Mouse (Mus musculus): ENCODE data around the gene Entpd8. TPM values are rescaled to one million over a fixed set of nuclear protein-coding genes. Genes with fewer than 3 reads are reported as not detected.

The Entpd8 gene
- polyA plus RNA-seq, 1 experiment from 2014 or later: not detected

- H3K27ac ChIP-seq (ENCODE audit: low read depth, low read length): no peak overlapping the region
- no peak overlapping the region for H3K9ac ChIP-seq (ENCODE audit: low read length)
- no peak for ATAC-seq (ENCODE audit: low FRiP score)
- no peaks in the 10 kb centered on the region for H3K27me3 ChIP-seq (ENCODE audit: control insufficient read depth, insufficient read depth, low read length)
- WGBS: 91% methylated on average over 5 of the region's 5 CpGs
- H3K4me3 ChIP-seq (ENCODE audit: low read depth, low read length): no peak overlapping the region
- DNase-seq (ENCODE audit: low spot score, missing footprints): no peak
- H3K4me1 ChIP-seq (ENCODE audit: control insufficient read depth, insufficient read depth, low read length): no peaks in the 10 kb centered on the region
- H3K4me2 ChIP-seq: no peak overlapping the region
- no peaks in the 10 kb centered on the region for H3K9me3 ChIP-seq (ENCODE audit: control insufficient read depth, low read length)
- H3K36me3 ChIP-seq (ENCODE audit: control insufficient read depth, insufficient read depth, low read length): no peaks in the 10 kb centered on the region
These were observed 5.5 kb downstream of the Entpd8 start for GRCm38 (mm10) chr2:25085571-25085970.

DNA sequence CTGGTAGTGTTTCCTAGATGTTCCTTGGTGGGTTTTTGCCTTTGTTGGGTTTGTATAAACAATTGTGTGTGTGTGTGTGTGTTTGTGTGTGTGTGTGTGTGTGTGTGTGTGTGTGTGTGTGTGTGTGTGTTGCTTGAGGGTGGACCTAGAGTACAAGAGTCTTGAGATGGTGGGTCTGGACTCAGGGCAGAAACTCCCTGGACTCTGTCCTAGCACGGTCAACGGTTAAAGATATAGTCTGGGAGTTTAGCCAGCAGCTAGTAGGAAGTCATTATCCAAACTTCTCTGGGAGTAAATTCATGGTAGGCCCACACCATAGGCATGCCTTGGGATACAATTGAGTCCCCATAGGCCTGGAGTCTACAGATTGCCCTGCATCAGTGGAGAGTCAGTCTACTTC is 7.7 kb downstream of the Entpd8 start:
- H3K4me2 ChIP-seq: no peak overlapping the region
- no peak overlapping the region for H3K27ac ChIP-seq (ENCODE audit: low read depth, low read length)
- ATAC-seq (ENCODE audit: low FRiP score): no peak
- no peaks in the 10 kb centered on the region for H3K27me3 ChIP-seq (ENCODE audit: control insufficient read depth, insufficient read depth, low read length)
- no peak overlapping the region for H3K9ac ChIP-seq (ENCODE audit: low read length)
- no peaks in the 10 kb centered on the region for H3K36me3 ChIP-seq (ENCODE audit: control insufficient read depth, insufficient read depth, low read length)
- no peaks in the 10 kb centered on the region for H3K9me3 ChIP-seq (ENCODE audit: control insufficient read depth, low read length)
- H3K4me3 ChIP-seq (ENCODE audit: low read depth, low read length): no peak overlapping the region
- no peaks in the 10 kb centered on the region for H3K4me1 ChIP-seq (ENCODE audit: control insufficient read depth, insufficient read depth, low read length)
- 98% methylated on average over 2 of the region's 2 CpGs for WGBS
- no peak for DNase-seq (ENCODE audit: low spot score, missing footprints)

- no peaks in the 10 kb centered on the region for H3K4me1 ChIP-seq (ENCODE audit: control insufficient read depth, insufficient read depth, low read length)
- no peaks in the 10 kb centered on the region for H3K36me3 ChIP-seq (ENCODE audit: control insufficient read depth, insufficient read depth, low read length)
- H3K27ac ChIP-seq (ENCODE audit: low read depth, low read length): no peak overlapping the region
- no peak overlapping the region for H3K4me2 ChIP-seq
- H3K4me3 ChIP-seq (ENCODE audit: low read depth, low read length): no peak overlapping the region
- DNase-seq (ENCODE audit: low spot score, missing footprints) (no peak), ATAC-seq (ENCODE audit: low FRiP score) (no peak)
- H3K9ac ChIP-seq (ENCODE audit: low read length): no peak overlapping the region
- WGBS: 87% methylated on average over 3 of the region's 3 CpGs
- no peaks in the 10 kb centered on the region for H3K27me3 ChIP-seq (ENCODE audit: control insufficient read depth, insufficient read depth, low read length)
- no peaks in the 10 kb centered on the region for H3K9me3 ChIP-seq (ENCODE audit: control insufficient read depth, low read length)
These were observed 8.5 kb downstream of the Entpd8 start for GRCm38 (mm10) chr2:25088636-25089035.

GRCm38 (mm10) chr2:25094785-25095108 is 14.6 kb downstream of the Entpd8 start:
- Histone ChIP-seq H3K9ac (ENCODE audit: low read length) (no peak overlapping the region), H3K9me3 (ENCODE audit: control insufficient read depth, low read length) (no peaks in the 10 kb centered on the region), H3K36me3 (ENCODE audit: control insufficient read depth, insufficient read depth, low read length) (no peaks in the 10 kb centered on the region), H3K4me1 (ENCODE audit: control insufficient read depth, insufficient read depth, low read length) (peaks cover 6% of the 10 kb centered on the region), H3K27me3 (ENCODE audit: control insufficient read depth, insufficient read depth, low read length) (peaks cover 3% of the 10 kb centered on the region), H3K4me2 (peak overlapping the region; percentile 19), H3K27ac (ENCODE audit: low read depth, low read length) (no peak overlapping the region), H3K4me3 (ENCODE audit: low read depth, low read length) (no peak overlapping the region)
- WGBS: 41% methylated on average over 17 of the region's 17 CpGs
- no peak for DNase-seq (ENCODE audit: low spot score, missing footprints)
- no peak for ATAC-seq (ENCODE audit: low FRiP score)

DNA sequence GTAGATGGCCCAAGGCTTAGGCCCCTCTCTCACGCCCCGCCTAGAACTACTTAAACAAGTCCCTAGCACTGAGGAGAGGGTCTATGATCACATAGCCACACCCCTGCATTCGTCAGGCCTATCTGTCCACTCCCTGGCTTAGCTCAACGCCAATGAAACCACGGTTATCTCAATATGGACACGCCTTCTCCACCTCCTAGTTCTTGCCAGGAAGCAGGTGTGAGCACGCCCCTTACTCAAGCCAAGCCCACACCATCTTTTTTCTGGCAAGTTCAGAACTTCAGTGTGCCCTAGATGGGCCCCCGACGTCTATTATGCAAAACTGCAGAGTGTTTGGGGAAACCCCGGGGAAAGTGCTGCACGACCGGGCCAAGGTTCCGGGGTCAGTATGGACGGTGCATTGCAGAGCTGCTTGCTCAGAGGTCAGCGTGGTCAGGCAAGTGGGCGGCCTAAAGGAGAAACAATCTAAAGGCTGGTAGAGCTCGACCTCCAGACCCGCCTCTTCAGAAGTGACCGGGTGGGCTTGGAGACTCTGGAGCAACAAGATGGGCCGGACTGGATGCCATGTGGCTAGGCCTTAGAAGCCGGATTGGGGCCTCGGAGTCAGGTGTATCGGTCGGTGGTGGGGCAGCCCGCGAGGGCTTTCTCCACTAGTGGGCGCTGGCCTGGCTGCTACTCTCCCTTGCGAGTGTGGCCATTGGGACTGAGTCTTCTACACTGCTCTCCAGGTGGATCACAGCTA is 15.2 kb downstream of the Entpd8 start, which contains the start of gene Noxa1:
Gene Noxa1 (minus strand): TSS at position 41 of the 742 bp plus-strand sequence.
- no peak for DNase-seq (ENCODE audit: low spot score, missing footprints)
- ATAC-seq (ENCODE audit: low FRiP score): no peak
- 48% methylated on average over 28 of the region's 28 CpGs for WGBS
- Histone ChIP-seq H3K9ac (ENCODE audit: low read length) (no peak within 1 kb of the TSS), H3K36me3 (ENCODE audit: control insufficient read depth, insufficient read depth, low read length) (no peaks in the 10 kb centered on the region), H3K4me1 (ENCODE audit: control insufficient read depth, insufficient read depth, low read length) (peaks cover 10% of the 10 kb centered on the region), H3K4me3 (ENCODE audit: low read depth, low read length) (no peak within 1 kb of the TSS), H3K27ac (ENCODE audit: low read depth, low read length) (no peak within 1 kb of the TSS), H3K4me2 (peak within 1 kb of the TSS; percentile 19), H3K9me3 (ENCODE audit: control insufficient read depth, low read length) (no peaks in the 10 kb centered on the region), H3K27me3 (ENCODE audit: control insufficient read depth, insufficient read depth, low read length) (peaks cover 3% of the 10 kb centered on the region)

GRCm38 (mm10) chr2:25098005-25098615 is 18.0 kb downstream of the Entpd8 start:
- no peaks in the 10 kb centered on the region for H3K9me3 ChIP-seq (ENCODE audit: control insufficient read depth, low read length)
- no peak overlapping the region for H3K9ac ChIP-seq (ENCODE audit: low read length)
- H3K4me2 ChIP-seq: no peak overlapping the region
- ATAC-seq (ENCODE audit: low FRiP score): no peak
- no peak overlapping the region for H3K4me3 ChIP-seq (ENCODE audit: low read depth, low read length)
- peaks cover 10% of the 10 kb centered on the region for H3K4me1 ChIP-seq (ENCODE audit: control insufficient read depth, insufficient read depth, low read length)
- H3K27me3 ChIP-seq (ENCODE audit: control insufficient read depth, insufficient read depth, low read length): peaks cover 3% of the 10 kb centered on the region
- H3K36me3 ChIP-seq (ENCODE audit: control insufficient read depth, insufficient read depth, low read length): no peaks in the 10 kb centered on the region
- 84% methylated on average over 3 of the region's 3 CpGs for WGBS
- DNase-seq (ENCODE audit: low spot score, missing footprints): peak; percentile 14
- no peak overlapping the region for H3K27ac ChIP-seq (ENCODE audit: low read depth, low read length)

DNA sequence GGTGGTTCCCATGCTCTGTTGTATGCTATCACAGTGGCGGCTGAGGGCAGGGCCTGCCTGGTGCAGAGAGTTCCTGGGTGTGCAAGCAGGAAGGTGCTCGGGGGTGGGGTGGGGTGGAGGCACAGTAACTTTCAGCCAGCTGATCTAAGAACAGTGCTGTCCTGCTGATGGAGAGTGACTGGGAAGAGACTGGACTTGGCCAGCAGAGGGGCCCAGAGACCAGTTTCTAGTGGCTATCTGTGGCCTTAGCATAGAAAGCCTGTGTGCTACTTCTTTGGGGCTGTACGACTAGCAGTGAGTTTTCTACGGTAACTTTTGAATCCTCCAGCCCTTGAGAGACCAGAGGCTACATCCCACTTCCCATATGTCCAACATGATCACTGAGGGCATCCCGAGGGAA is 18.9 kb downstream of the Entpd8 start:
- no peak overlapping the region for H3K4me2 ChIP-seq
- no peaks in the 10 kb centered on the region for H3K36me3 ChIP-seq (ENCODE audit: control insufficient read depth, insufficient read depth, low read length)
- H3K27me3 ChIP-seq (ENCODE audit: control insufficient read depth, insufficient read depth, low read length): peaks cover 3% of the 10 kb centered on the region
- no peak overlapping the region for H3K4me3 ChIP-seq (ENCODE audit: low read depth, low read length)
- WGBS: 49% methylated on average over 5 of the region's 5 CpGs
- H3K9ac ChIP-seq (ENCODE audit: low read length): no peak overlapping the region
- peak; percentile 75; the same call in 1 of the 2 replicates for ATAC-seq (ENCODE audit: low FRiP score)
- H3K27ac ChIP-seq (ENCODE audit: low read depth, low read length): no peak overlapping the region
- no peaks in the 10 kb centered on the region for H3K9me3 ChIP-seq (ENCODE audit: control insufficient read depth, low read length)
- peaks cover 10% of the 10 kb centered on the region for H3K4me1 ChIP-seq (ENCODE audit: control insufficient read depth, insufficient read depth, low read length)
- peak; percentile 93 for DNase-seq (ENCODE audit: low spot score, missing footprints)

GRCm38 (mm10) chr2:25099703-25100102 is 19.6 kb downstream of the Entpd8 start:
- WGBS: 63% methylated on average over 3 of the region's 3 CpGs
- Histone ChIP-seq H3K27ac (ENCODE audit: low read depth, low read length) (no peak overlapping the region), H3K27me3 (ENCODE audit: control insufficient read depth, insufficient read depth, low read length) (peaks cover 1% of the 10 kb centered on the region), H3K36me3 (ENCODE audit: control insufficient read depth, insufficient read depth, low read length) (no peaks in the 10 kb centered on the region), H3K4me2 (no peak overlapping the region), H3K9ac (ENCODE audit: low read length) (no peak overlapping the region), H3K4me3 (ENCODE audit: low read depth, low read length) (no peak overlapping the region), H3K4me1 (ENCODE audit: control insufficient read depth, insufficient read depth, low read length) (peaks cover 10% of the 10 kb centered on the region), H3K9me3 (ENCODE audit: control insufficient read depth, low read length) (no peaks in the 10 kb centered on the region)
- ATAC-seq (ENCODE audit: low FRiP score) (peak; percentile 74), DNase-seq (ENCODE audit: low spot score, missing footprints) (peak; percentile 82)

GRCm38 (mm10) chr2:25104122-25104521 is 24.0 kb downstream of the Entpd8 start:
- H3K4me3 ChIP-seq (ENCODE audit: low read depth, low read length): no peak overlapping the region
- H3K36me3 ChIP-seq (ENCODE audit: control insufficient read depth, insufficient read depth, low read length): no peaks in the 10 kb centered on the region
- peaks cover 10% of the 10 kb centered on the region for H3K4me1 ChIP-seq (ENCODE audit: control insufficient read depth, insufficient read depth, low read length)
- no peaks in the 10 kb centered on the region for H3K9me3 ChIP-seq (ENCODE audit: control insufficient read depth, low read length)
- H3K9ac ChIP-seq (ENCODE audit: low read length): no peak overlapping the region
- no peak overlapping the region for H3K4me2 ChIP-seq
- WGBS: 91% methylated on average over 2 of the region's 2 CpGs
- no peak overlapping the region for H3K27ac ChIP-seq (ENCODE audit: low read depth, low read length)
- no peaks in the 10 kb centered on the region for H3K27me3 ChIP-seq (ENCODE audit: control insufficient read depth, insufficient read depth, low read length)
- ATAC-seq (ENCODE audit: low FRiP score) (no peak), DNase-seq (ENCODE audit: low spot score, missing footprints) (no peak)

Data from midbrain, embryonic 11.5 days (tissue).